Mouse (Mus musculus) ES-Bruce4 (cell line): Measurements from ENCODE around the gene Cyth4. TPM values are rescaled to one million over a fixed set of nuclear protein-coding genes. Genes with fewer than 3 reads are reported as not detected.

Source experiments
- H3K27ac ChIP-seq: 2 replicates; pipeline ENCODE4 v1.5.1; 2012; ENCODE audit warnings: low read length, inconsistent platforms; ENCODE audit not compliant: insufficient read depth
- H3K27me3 ChIP-seq: 2 replicates; pipeline ENCODE4 v1.6.1; 2012; ENCODE audit warnings: mild to moderate bottlenecking, low read length, inconsistent platforms; ENCODE audit not compliant: control insufficient read depth, poor library complexity, insufficient read depth, severe bottlenecking
- H3K36me3 ChIP-seq: 2 replicates; pipeline ENCODE4 v1.6.1; 2012; ENCODE audit warnings: inconsistent platforms, mild to moderate bottlenecking, low read length, moderate library complexity; ENCODE audit not compliant: control insufficient read depth, poor library complexity, insufficient read depth, severe bottlenecking
- H3K4me1 ChIP-seq: one replicate; pipeline ENCODE4 v1.8.1; 2011; ENCODE audit warnings: low read length; ENCODE audit not compliant: control insufficient read depth, insufficient read depth
- H3K4me3 ChIP-seq: 2 replicates; pipeline ENCODE4 v1.5.1; 2011; ENCODE audit warnings: low read depth, mild to moderate bottlenecking, low read length
- H3K9ac ChIP-seq: 2 replicates; pipeline ENCODE4 v1.6.1; 2012; ENCODE audit warnings: low read depth, mild to moderate bottlenecking, inconsistent platforms; ENCODE audit not compliant: poor library complexity, severe bottlenecking
- H3K9me3 ChIP-seq: replicated peaks from 2 replicates; pipeline ENCODE4 v1.6.1; 2012; ENCODE audit warnings: mild to moderate bottlenecking, low read length, inconsistent platforms; ENCODE audit not compliant: control insufficient read depth, poor library complexity, insufficient read depth, severe bottlenecking
- CTCF ChIP-seq: IDR thresholded peaks from one replicate; pipeline ENCODE4 v1.8.1; 2011; ENCODE audit warnings: low read depth, low read length
- EP300 ChIP-seq: IDR thresholded peaks from 2 replicates; pipeline ENCODE4 v1.6.1; 2011; ENCODE audit warnings: low read depth, low read length; ENCODE audit not compliant: insufficient read depth
- POLR2A ChIP-seq: IDR thresholded peaks from one replicate; pipeline ENCODE4 v1.8.1; 2011; ENCODE audit warnings: low read length; ENCODE audit not compliant: insufficient read depth
- polyA plus RNA-seq: library from polyadenylated mRNA; stranded (reverse); fragments of >200 nt; gene quantifications from 2 replicates; pipeline ENCODE4 v1.2.4, GENCODE M21; 2011; ENCODE audit warnings: low read depth; ENCODE audit not compliant: missing spikeins, insufficient read depth, insufficient read length

Gene Cyth4
- polyA plus RNA-seq, 1 experiment: 0.40 TPM

GRCm38 (mm10) chr15:78610705-78611462, 14.0 kb downstream of the Cyth4 start:
- Histone ChIP-seq H3K36me3 (no peaks in the 10 kb centered on the region), H3K4me3 (no peak overlapping the region), H3K4me1 (no peaks in the 10 kb centered on the region), H3K27me3 (no peaks in the 10 kb centered on the region), H3K27ac (no peak overlapping the region), H3K9me3 (no peaks in the 10 kb centered on the region), H3K9ac (no peak overlapping the region)
- TF ChIP-seq CTCF (no peak), POLR2A (no peak), EP300 (no peak)

- Histone ChIP-seq H3K9me3 (no peaks in the 10 kb centered on the region), H3K27ac (no peak overlapping the region), H3K36me3 (no peaks in the 10 kb centered on the region), H3K27me3 (no peaks in the 10 kb centered on the region), H3K4me3 (no peak overlapping the region), H3K4me1 (no peaks in the 10 kb centered on the region), H3K9ac (no peak overlapping the region)
- no peak for TF ChIP-seq POLR2A
- TF ChIP-seq EP300: no peak
- no peak for TF ChIP-seq CTCF
Measured at GRCm38 (mm10) chr15:78614536-78614935, 17.7 kb downstream of the Cyth4 start.

- Histone ChIP-seq H3K4me1 (no peaks in the 10 kb centered on the region), H3K36me3 (no peaks in the 10 kb centered on the region), H3K9me3 (no peaks in the 10 kb centered on the region), H3K27me3 (no peaks in the 10 kb centered on the region), H3K4me3 (no peak overlapping the region), H3K9ac (no peak overlapping the region), H3K27ac (no peak overlapping the region)
- TF ChIP-seq POLR2A: no peak
- TF ChIP-seq CTCF: no peak
- TF ChIP-seq EP300: no peak
Measured at GRCm38 (mm10) chr15:78616973-78617372, 20.1 kb downstream of the Cyth4 start.

- Histone ChIP-seq H3K27ac (no peak overlapping the region), H3K4me3 (no peak overlapping the region), H3K4me1 (no peaks in the 10 kb centered on the region), H3K9ac (no peak overlapping the region), H3K27me3 (no peaks in the 10 kb centered on the region), H3K36me3 (no peaks in the 10 kb centered on the region), H3K9me3 (no peaks in the 10 kb centered on the region)
- TF ChIP-seq POLR2A: no peak
- peak; percentile 93 for TF ChIP-seq CTCF
- TF ChIP-seq EP300: no peak
Measured at GRCm38 (mm10) chr15:78623426-78623825, 26.6 kb downstream of the Cyth4 start.

GRCm38 (mm10) chr15:78624431-78624950, 27.6 kb downstream of the Cyth4 start:
- no peaks in the 10 kb centered on the region for H3K36me3 ChIP-seq
- no peak overlapping the region for H3K9ac ChIP-seq
- no peaks in the 10 kb centered on the region for H3K27me3 ChIP-seq
- H3K27ac ChIP-seq: no peak overlapping the region
- TF ChIP-seq POLR2A (no peak), CTCF (no peak), EP300 (no peak)
- H3K4me3 ChIP-seq: no peak overlapping the region
- H3K4me1 ChIP-seq: no peaks in the 10 kb centered on the region
- no peaks in the 10 kb centered on the region for H3K9me3 ChIP-seq

- H3K4me1 ChIP-seq: no peaks in the 10 kb centered on the region
- H3K9ac ChIP-seq: no peak overlapping the region
- no peak overlapping the region for H3K4me3 ChIP-seq
- H3K9me3 ChIP-seq: no peaks in the 10 kb centered on the region
- no peak for TF ChIP-seq POLR2A
- no peak for TF ChIP-seq CTCF
- no peak for TF ChIP-seq EP300
- H3K36me3 ChIP-seq: no peaks in the 10 kb centered on the region
- H3K27ac ChIP-seq: no peak overlapping the region
- no peaks in the 10 kb centered on the region for H3K27me3 ChIP-seq
Measured at GRCm38 (mm10) chr15:78624961-78625360, 28.1 kb downstream of the Cyth4 start.
